Mouse (Mus musculus) lung, embryonic 15.5 days (tissue): ENCODE results near the gene Fgfr2. TPM values are rescaled to one million over a fixed set of nuclear protein-coding genes. Genes with fewer than 3 reads are reported as not detected.
A peak's percentile ranks its signal among the peaks of the same experiment; 100 is the strongest.

Source experiments
- ATAC-seq: fragments of 200-750 bp; cut with Nextera tagmentation; 2 replicates; pipeline ENCODE4 v1.8.0; 2017; ENCODE audit warnings: moderate number of reproducible peaks, borderline replicate concordance; ENCODE audit not compliant: low FRiP score, low TSS enrichment; ENCODE audit errors: extremely low read depth
- H3K27ac ChIP-seq: fragments of 300-500 bp; sonication (generic); 2 replicates; pipeline ENCODE4 v1.5.1; 2015; ENCODE audit warnings: moderate library complexity, mild to moderate bottlenecking, inconsistent platforms
- H3K27me3 ChIP-seq: fragments of 300-500 bp; sonication (generic); 2 replicates; pipeline ENCODE4 v1.6.1; 2015; ENCODE audit warnings: inconsistent platforms
- H3K36me3 ChIP-seq: fragments of 300-500 bp; sonication (generic); 2 replicates; pipeline ENCODE4 v1.6.1; 2015; ENCODE audit warnings: inconsistent platforms
- H3K4me1 ChIP-seq: fragments of 300-500 bp; sonication (generic); 2 replicates; pipeline ENCODE4 v1.6.1; 2015; ENCODE audit warnings: inconsistent platforms
- H3K4me2 ChIP-seq: fragments of 300-500 bp; sonication (generic); 2 replicates; pipeline ENCODE4 v1.6.1; 2015; ENCODE audit warnings: inconsistent platforms, mild to moderate bottlenecking, moderate library complexity
- H3K4me3 ChIP-seq: fragments of 300-500 bp; sonication (generic); 2 replicates; pipeline ENCODE4 v1.5.1; 2015; ENCODE audit warnings: mild to moderate bottlenecking, inconsistent platforms
- H3K9ac ChIP-seq: fragments of 300-500 bp; sonication (generic); 2 replicates; pipeline ENCODE4 v1.6.1; 2015; ENCODE audit warnings: inconsistent platforms
- H3K9me3 ChIP-seq: fragments of 300-500 bp; sonication (generic); 2 replicates; pipeline ENCODE4 v1.6.1; 2016; ENCODE audit warnings: inconsistent platforms
- WGBS: fragments of 180-500 bp; shearing (Covaris S2); methylation state at CpG from one replicate; pipeline ENCODE4 v1.1.7; 2015; 5-methylcytosine and 5-hydroxymethylcytosine counted together
- polyA plus RNA-seq: library from polyadenylated mRNA; unstranded; fragments of >200 nt; fragmentation: Nextera tagmentation; extraction: Ambion mirVana; gene quantifications from 2 replicates; pipeline ENCODE4 v1.2.1, GENCODE M21; 2015

Fgfr2 gene
- polyA plus RNA-seq, 1 experiment from 2014 or later: 160 TPM

DNA sequence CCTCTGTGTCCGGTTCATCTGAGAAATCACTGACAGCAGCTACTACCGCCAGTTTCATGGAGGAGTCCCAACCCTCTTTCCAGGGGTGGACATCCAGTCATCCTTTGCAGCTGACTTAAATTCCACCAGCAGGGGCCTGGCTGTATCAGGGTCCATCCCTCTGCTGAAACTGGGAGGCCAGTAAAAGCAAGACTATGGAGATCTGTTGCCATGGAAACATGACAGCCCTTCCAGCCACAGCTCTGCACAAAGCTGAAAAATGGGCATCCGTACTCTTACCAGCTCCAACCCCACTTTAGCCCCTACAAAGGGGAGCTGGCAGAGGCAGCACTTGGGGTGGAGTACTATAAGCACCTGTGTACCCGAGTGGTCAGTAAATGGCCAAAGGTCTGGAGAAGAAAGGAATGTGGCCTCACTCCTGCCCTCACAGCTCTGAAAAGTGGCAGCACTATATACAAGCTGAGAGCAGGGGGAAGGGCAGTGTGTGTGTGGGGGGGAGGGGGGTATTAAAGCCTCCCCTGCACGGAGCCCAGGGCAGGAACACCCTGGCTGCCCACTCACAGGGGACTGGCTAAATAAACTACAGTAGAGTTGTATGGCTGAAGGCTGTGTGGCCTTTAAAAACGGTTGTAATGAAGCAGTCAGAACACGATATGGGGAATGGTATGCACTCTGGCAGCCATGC lies 341.9 kb downstream of the Fgfr2 start:
- Histone ChIP-seq H3K9ac (no peak overlapping the region), H3K4me1 (peaks cover 42% of the 10 kb centered on the region)

DNA sequence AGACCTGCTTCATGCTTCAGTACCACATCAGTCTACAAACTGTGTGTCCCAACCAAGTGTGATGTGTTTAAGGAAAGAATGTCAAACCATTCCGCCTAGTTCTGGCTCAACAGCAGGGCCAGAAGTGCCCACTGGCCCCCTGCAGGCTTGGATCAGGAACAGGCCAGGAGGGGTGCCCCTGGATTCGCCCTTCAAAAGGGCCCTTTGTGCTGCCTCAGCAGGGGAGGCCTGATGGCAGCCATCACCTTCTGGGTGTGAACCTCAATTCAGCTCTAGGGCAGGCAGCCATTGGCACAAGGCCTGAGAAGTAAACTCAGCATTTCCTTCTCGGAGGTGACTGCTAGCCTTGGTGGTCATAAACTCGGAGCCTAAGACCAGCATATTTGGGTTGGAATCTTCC lies 342.5 kb downstream of the Fgfr2 start:
- Histone ChIP-seq H3K36me3 (peaks cover 21% of the 10 kb centered on the region), H3K4me2 (no peak overlapping the region), H3K9me3 (no peaks in the 10 kb centered on the region), H3K27ac (peak overlapping the region; percentile 61), H3K9ac (no peak overlapping the region), H3K27me3 (no peaks in the 10 kb centered on the region), H3K4me1 (peaks cover 36% of the 10 kb centered on the region), H3K4me3 (no peak overlapping the region)
- ATAC-seq: no peak
- WGBS: 38% methylated on average over 4 of the region's 4 CpGs

More for the DNA sequence above, 341.9 kb downstream of the Fgfr2 start:
- peak overlapping the region; percentile 61 for H3K27ac ChIP-seq
- peak; percentile 20; the same call in 1 of the 2 replicates for ATAC-seq
- no peak overlapping the region for H3K4me3 ChIP-seq
- no peaks in the 10 kb centered on the region for H3K27me3 ChIP-seq
- no peaks in the 10 kb centered on the region for H3K9me3 ChIP-seq
- WGBS: 21% methylated on average over 7 of the region's 7 CpGs
- peaks cover 19% of the 10 kb centered on the region for H3K36me3 ChIP-seq
- no peak overlapping the region for H3K4me2 ChIP-seq

DNA sequence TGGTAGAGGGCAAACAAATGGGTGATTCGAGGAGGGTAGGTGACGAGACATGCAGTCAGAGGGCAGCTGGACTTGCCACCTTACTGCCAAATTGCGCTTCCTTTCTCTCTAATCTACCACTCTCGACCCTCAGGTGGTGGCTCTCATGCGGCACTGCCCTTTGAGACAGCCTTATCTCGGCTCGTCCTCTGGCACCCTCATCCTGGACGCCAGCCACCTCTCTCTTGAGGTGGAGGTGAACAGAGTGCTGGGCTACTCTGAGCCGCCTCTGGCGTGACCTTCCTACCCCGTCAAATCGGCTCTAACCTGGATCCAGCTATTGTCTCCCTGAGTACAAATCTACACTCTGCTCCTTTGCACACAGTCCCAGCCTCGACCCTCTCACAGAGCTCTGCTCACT lies 344.5 kb downstream of the Fgfr2 start:
- Histone ChIP-seq H3K4me1 (peaks cover 27% of the 10 kb centered on the region), H3K9ac (no peak overlapping the region), H3K4me3 (no peak overlapping the region), H3K27me3 (no peaks in the 10 kb centered on the region), H3K4me2 (no peak overlapping the region), H3K9me3 (no peaks in the 10 kb centered on the region), H3K36me3 (peaks cover 21% of the 10 kb centered on the region), H3K27ac (no peak overlapping the region)
- no peak for ATAC-seq
- WGBS: 69% methylated on average over 13 of the region's 13 CpGs

DNA sequence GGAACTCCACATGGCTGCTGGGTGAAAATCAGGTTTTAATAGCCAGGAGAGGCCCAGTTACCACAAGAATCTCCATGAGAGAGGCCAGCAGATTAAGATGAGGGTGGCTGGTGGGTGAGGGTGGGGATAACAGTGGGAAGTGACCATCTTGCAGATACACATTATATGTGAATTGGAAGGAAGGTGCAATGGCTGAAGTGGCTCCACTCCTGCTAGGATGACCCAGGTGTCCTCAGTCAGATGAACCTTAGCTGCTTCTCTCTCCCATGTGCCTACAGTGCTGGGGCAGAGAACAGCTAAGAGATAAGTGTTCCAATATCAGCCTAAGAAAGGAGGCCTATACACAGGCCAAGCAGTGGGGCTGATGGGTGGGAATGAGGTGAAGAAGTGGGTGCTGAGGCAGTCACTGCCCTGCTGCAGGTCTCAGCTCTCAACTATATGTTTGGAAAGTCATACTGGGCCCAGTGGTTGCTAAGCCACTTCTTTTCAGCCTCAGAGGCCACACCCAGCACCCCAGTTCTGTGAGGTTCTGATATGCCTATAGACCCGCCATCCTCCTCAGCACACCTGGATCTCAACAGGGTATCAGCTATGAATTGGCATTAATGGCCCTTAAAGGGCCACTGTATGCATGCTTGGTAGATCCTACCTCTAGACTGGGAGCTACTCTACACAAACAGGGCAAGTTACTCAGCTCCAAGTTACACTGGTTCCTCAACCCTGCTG lies 345.3 kb downstream of the Fgfr2 start:
- H3K9me3 ChIP-seq: no peaks in the 10 kb centered on the region
- H3K27ac ChIP-seq: no peak overlapping the region
- H3K4me1 ChIP-seq: peaks cover 27% of the 10 kb centered on the region
- H3K27me3 ChIP-seq: no peaks in the 10 kb centered on the region
- 0 out of 2 replicates have a peak, but pooled peaks have one; percentile 12 for ATAC-seq
- no peak overlapping the region for H3K9ac ChIP-seq
- 92% methylated on average over 1 of the region's 1 CpGs for whole genome bisulfite sequencing
- no peak overlapping the region for H3K4me2 ChIP-seq
- peaks cover 21% of the 10 kb centered on the region for H3K36me3 ChIP-seq
- no peak overlapping the region for H3K4me3 ChIP-seq

DNA sequence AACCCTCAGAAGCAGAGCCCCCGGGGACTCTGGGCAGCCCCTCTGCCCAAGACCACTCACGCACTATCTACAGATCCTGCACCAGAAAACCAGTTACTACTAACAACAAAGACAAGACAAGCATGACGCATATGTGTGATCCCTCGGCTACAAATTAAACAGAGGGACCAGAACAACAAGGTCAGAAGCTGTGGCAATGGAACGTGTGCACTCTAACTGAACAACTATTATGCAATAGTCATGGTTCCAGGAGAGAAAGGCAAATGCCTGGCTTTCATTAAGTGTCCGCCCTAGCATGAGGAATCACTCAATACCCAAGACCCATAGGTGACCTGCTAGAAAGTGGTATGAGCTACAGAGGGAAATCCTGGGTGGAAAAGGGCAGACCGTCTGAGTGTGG lies 346.0 kb downstream of the Fgfr2 start:
- Histone ChIP-seq H3K4me3 (no peak overlapping the region), H3K27me3 (no peaks in the 10 kb centered on the region), H3K27ac (no peak overlapping the region), H3K4me1 (peaks cover 26% of the 10 kb centered on the region), H3K36me3 (peaks cover 21% of the 10 kb centered on the region), H3K4me2 (no peak overlapping the region), H3K9ac (no peak overlapping the region), H3K9me3 (no peaks in the 10 kb centered on the region)
- WGBS: 86% methylated on average over 7 of the region's 7 CpGs
- ATAC-seq: no peak

DNA sequence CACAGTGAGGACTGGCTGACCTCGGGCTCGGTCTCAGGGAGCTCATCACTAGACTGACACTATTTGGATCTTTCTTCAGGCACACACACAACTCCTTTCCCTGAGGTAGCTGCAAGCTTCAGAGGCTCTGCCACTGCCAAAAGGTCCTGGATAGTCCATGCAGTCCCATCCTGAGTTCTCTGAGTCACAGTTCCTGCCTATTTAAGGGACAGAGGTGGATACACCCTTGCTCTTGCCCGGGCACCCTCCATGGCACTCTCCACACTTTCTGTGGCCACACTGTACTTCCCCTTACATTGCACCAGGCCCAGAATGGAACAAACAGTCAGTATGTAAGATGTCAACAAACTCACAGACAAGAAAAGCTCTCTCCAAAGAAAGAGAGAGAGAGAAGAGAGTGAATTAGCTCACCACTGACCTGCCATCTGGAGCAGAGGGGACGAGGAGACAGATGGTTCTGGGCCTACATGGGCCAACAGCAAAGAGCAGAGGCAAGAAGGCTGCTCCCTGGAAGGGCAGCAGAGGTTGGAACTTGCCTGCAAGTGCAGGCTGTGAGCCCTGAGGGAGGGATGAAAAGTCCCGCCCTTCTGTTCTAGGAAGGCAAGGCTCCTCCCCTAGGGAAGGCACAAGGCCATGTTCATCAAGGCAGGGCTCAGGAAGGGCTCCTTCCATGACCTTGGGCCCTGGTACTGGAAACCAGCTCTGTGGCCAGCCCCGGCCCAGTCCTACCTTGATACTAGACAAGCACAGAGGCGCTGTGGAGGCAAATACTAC lies 346.6 kb downstream of the Fgfr2 start:
- Histone ChIP-seq H3K9me3 (no peaks in the 10 kb centered on the region), H3K4me1 (peaks cover 20% of the 10 kb centered on the region), H3K9ac (no peak overlapping the region), H3K27ac (no peak overlapping the region), H3K4me3 (no peak overlapping the region), H3K36me3 (peaks cover 21% of the 10 kb centered on the region), H3K27me3 (no peaks in the 10 kb centered on the region), H3K4me2 (no peak overlapping the region)
- no peak for ATAC-seq
- WGBS: 86% methylated on average over 7 of the region's 7 CpGs

DNA sequence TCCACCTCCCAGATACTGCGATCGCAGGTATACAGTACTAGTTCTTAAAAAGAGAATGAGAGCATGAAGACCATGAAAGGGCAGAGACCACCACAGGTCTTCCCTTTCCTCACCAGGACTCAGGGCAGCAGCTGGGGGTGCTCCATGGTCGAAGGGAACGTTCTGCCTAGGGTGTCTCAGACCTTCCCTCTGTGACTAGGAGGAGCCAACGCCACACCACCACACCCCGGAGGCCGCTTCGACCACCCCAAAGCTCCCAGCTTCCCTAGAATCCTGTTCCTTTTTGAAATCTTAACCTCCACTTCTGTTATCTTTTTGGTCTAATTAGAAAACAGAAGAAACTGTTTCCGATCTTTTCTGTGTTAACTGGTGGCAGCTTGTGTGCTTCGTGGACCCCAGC lies 347.2 kb downstream of the Fgfr2 start:
- H3K27ac ChIP-seq: no peak overlapping the region

DNA sequence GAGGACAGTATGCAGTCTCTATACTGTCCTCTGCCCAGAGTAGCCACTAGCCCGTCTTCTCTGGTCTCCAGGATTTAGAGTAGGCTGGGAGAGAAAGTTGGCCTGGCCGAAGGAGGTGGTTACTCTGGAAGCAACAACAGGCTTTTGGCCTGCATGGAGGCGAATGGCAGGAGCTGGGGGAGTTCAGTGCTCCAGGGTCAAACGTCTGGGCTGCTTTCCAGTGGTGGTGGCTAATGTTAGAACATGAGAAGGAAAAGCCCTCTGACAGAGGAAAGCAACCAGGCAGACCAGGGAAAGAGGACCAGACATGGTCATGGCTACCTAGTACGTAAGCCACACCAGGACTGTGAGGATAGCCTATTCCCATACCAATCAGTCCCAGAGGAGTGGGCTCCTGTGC lies 347.8 kb downstream of the Fgfr2 start:
- Histone ChIP-seq H3K9me3 (no peaks in the 10 kb centered on the region), H3K36me3 (peaks cover 25% of the 10 kb centered on the region), H3K4me1 (peaks cover 8% of the 10 kb centered on the region), H3K27me3 (no peaks in the 10 kb centered on the region), H3K4me2 (no peak overlapping the region), H3K4me3 (no peak overlapping the region), H3K9ac (no peak overlapping the region), H3K27ac (no peak overlapping the region)
- 75% methylated on average over 5 of the region's 5 CpGs for WGBS
- no peak for ATAC-seq

More for the DNA sequence above, 347.2 kb downstream of the Fgfr2 start:
- H3K4me2 ChIP-seq: no peak overlapping the region
- no peak for ATAC-seq
- H3K27me3 ChIP-seq: no peaks in the 10 kb centered on the region
- no peak overlapping the region for H3K9ac ChIP-seq
- H3K9me3 ChIP-seq: no peaks in the 10 kb centered on the region
- H3K4me1 ChIP-seq: peaks cover 14% of the 10 kb centered on the region
- H3K36me3 ChIP-seq: peaks cover 21% of the 10 kb centered on the region
- 92% methylated on average over 10 of the region's 10 CpGs for WGBS
- H3K4me3 ChIP-seq: no peak overlapping the region

DNA sequence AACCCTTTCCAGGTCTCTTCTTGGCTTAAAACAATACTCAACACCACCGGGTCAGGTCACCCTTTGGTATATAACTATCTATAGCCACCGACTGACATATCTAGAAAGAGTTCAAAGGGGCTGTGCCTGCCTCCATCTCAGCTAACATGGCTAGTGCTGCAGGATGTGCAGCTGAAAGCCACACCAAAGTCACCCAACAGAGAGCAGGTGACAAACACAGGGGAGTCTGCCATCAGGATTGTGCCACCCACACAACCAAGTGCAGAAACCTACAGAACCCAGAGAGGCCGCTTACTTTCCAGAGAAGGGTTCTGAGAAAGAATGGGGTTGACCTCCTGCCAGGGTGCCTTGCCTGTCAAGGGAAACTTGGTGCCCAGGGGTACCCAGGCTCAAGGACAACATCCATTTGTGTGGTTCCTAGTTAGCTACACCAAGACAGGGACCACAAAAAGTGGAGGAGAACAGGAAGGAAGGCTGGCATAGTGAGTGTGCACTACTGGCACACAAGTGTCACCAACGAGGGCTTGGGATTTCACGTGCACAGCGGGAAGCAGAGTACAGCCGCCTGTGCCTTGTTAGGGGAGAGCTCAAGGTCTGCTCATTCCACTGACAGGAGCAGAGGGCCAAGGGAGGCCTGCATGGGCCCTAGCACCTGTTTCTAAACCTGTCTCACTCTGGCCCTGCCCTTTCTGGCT lies 350.0 kb downstream of the Fgfr2 start:
- Histone ChIP-seq H3K27me3 (no peaks in the 10 kb centered on the region), H3K4me2 (no peak overlapping the region), H3K9ac (no peak overlapping the region), H3K9me3 (no peaks in the 10 kb centered on the region), H3K36me3 (peaks cover 19% of the 10 kb centered on the region), H3K4me3 (no peak overlapping the region), H3K4me1 (no peaks in the 10 kb centered on the region), H3K27ac (no peak overlapping the region)
- no peak for ATAC-seq
- 81% methylated on average over 7 of the region's 7 CpGs for WGBS

DNA sequence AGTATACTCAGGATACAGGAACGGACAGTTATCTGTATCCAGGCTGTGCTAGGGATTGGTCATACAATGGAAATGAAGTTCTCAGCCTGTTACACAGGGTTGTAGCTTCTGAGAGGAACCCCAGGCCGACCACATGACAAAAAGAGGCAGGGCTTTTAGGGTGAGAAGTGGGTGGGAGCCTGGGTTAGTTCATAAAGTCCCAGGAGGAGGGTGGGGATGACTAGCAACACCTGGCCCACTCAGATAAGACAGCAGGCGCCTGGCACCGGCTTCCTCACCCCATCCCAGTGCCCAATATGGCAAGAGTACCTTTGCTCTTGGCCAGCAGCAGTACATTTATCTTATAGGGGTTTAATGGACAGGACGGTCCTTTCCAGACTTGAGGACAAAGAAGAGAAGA lies 350.7 kb downstream of the Fgfr2 start:
- ATAC-seq: peak; percentile 27; the same call in 1 of the 2 replicates
- H3K27ac ChIP-seq: no peak overlapping the region
- H3K4me3 ChIP-seq: no peak overlapping the region
- no peaks in the 10 kb centered on the region for H3K9me3 ChIP-seq
- no peak overlapping the region for H3K4me2 ChIP-seq
- no peaks in the 10 kb centered on the region for H3K4me1 ChIP-seq
- no peaks in the 10 kb centered on the region for H3K27me3 ChIP-seq
- peaks cover 12% of the 10 kb centered on the region for H3K36me3 ChIP-seq
- no peak overlapping the region for H3K9ac ChIP-seq
- 67% methylated on average over 5 of the region's 5 CpGs for WGBS

DNA sequence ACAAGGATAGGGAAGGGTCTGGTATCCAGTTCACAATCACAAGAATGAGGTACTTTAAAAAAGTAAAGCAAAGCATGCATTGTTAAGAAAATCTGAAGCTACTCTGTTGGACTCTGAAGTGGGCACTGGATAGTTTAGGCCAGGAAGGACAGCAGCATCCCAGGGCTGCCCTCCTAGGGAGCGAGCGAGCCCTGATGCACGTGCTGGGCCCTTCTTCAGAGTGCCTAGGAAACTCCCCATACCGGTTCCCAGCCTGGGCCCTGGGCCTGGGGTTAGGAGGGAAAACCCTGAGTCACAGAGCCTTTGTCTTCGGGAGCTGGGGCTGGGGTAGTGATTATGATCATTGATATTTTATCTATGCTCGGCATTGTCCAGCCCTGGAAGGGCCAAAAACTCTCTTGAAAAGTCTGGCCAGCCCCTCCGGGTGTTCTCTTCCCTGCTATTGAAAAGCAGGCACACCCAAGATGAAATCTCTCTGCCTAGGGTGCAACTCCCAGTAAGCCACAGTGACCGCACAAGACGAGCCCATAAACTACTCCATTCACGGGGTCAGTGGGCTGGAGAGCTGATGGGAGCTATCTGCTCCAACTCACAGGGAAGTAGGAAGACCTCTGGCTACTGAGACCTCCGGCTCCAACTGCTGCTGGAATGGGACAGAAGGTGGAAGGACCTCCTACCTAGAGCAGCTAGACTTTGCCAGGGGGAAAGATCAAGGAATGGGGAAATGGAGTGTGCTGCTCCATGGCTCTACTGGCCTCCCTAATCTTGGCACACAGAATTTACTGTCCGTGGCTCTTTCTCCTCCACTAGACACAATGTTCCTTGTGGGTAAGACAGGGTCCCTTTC lies 354.4 kb downstream of the Fgfr2 start:
- no peaks in the 10 kb centered on the region for H3K27me3 ChIP-seq
- H3K9me3 ChIP-seq: no peaks in the 10 kb centered on the region
- H3K4me3 ChIP-seq: no peak overlapping the region
- no peak overlapping the region for H3K27ac ChIP-seq
- no peak overlapping the region for H3K4me2 ChIP-seq
- no peak for ATAC-seq
- WGBS: 70% methylated on average over 12 of the region's 12 CpGs
- H3K9ac ChIP-seq: no peak overlapping the region
- peaks cover 4% of the 10 kb centered on the region for H3K36me3 ChIP-seq
- peaks cover 14% of the 10 kb centered on the region for H3K4me1 ChIP-seq
